Mouse (Mus musculus): Measurements from ENCODE around the gene Arhgap1.

Gene Arhgap1

GRCm38 (mm10) chr2:91696225-91696590 lies 46.5 kb downstream of the Arhgap1 start:
- Histone ChIP-seq H3K36me3 (ENCODE audit: control insufficient read depth, insufficient read depth, low read length, poor library complexity, severe bottlenecking) (peaks cover 4% of the 10 kb centered on the region; the same call in 1 of the 2 replicates), H3K27me3 (ENCODE audit: control insufficient read depth, insufficient read depth, low read length, poor library complexity, severe bottlenecking) (no peaks in the 10 kb centered on the region)
- DNase-seq (ENCODE audit: low read depth, low spot score): no peak

- Histone ChIP-seq H3K36me3 (ENCODE audit: control insufficient read depth, insufficient read depth, low read length, poor library complexity, severe bottlenecking) (peaks cover 4% of the 10 kb centered on the region; the same call in 1 of the 2 replicates), H3K27me3 (ENCODE audit: control insufficient read depth, insufficient read depth, low read length, poor library complexity, severe bottlenecking) (no peaks in the 10 kb centered on the region)
- DNase-seq (ENCODE audit: low read depth, low spot score): no peak
These were observed 49.6 kb downstream of the Arhgap1 start for GRCm38 (mm10) chr2:91699225-91699624.

- DNase-seq (ENCODE audit: low read depth, low spot score): no peak
- H3K36me3 ChIP-seq (ENCODE audit: control insufficient read depth, insufficient read depth, low read length, poor library complexity, severe bottlenecking): no peaks in the 10 kb centered on the region
- no peaks in the 10 kb centered on the region for H3K27me3 ChIP-seq (ENCODE audit: control insufficient read depth, insufficient read depth, low read length, poor library complexity, severe bottlenecking)
These were observed 51.7 kb downstream of the Arhgap1 start for GRCm38 (mm10) chr2:91701366-91701765.

GRCm38 (mm10) chr2:91705736-91706135 lies 56.1 kb downstream of the Arhgap1 start:
- Histone ChIP-seq H3K36me3 (ENCODE audit: control insufficient read depth, insufficient read depth, low read length, poor library complexity, severe bottlenecking) (no peaks in the 10 kb centered on the region; the same call in 1 of the 2 replicates), H3K27me3 (ENCODE audit: control insufficient read depth, insufficient read depth, low read length, poor library complexity, severe bottlenecking) (no peaks in the 10 kb centered on the region)
- no peak for DNase-seq (ENCODE audit: low read depth, low spot score)

GRCm38 (mm10) chr2:91706456-91706855 lies 56.8 kb downstream of the Arhgap1 start:
- no peak for DNase-seq (ENCODE audit: low read depth, low spot score)
- H3K36me3 ChIP-seq (ENCODE audit: control insufficient read depth, insufficient read depth, low read length, poor library complexity, severe bottlenecking): no peaks in the 10 kb centered on the region; the same call in 1 of the 2 replicates
- H3K27me3 ChIP-seq (ENCODE audit: control insufficient read depth, insufficient read depth, low read length, poor library complexity, severe bottlenecking): no peaks in the 10 kb centered on the region

- Histone ChIP-seq H3K27me3 (ENCODE audit: control insufficient read depth, insufficient read depth, low read length, poor library complexity, severe bottlenecking) (no peaks in the 10 kb centered on the region), H3K36me3 (ENCODE audit: control insufficient read depth, insufficient read depth, low read length, poor library complexity, severe bottlenecking) (no peaks in the 10 kb centered on the region; the same call in 1 of the 2 replicates)
- no peak for DNase-seq (ENCODE audit: low read depth, low spot score)
These were observed 58.7 kb downstream of the Arhgap1 start for GRCm38 (mm10) chr2:91708361-91708760.

- peak; percentile 95 for DNase-seq (ENCODE audit: low read depth, low spot score)
- no peaks in the 10 kb centered on the region; the same call in 1 of the 2 replicates for H3K36me3 ChIP-seq (ENCODE audit: control insufficient read depth, insufficient read depth, low read length, poor library complexity, severe bottlenecking)
- no peaks in the 10 kb centered on the region for H3K27me3 ChIP-seq (ENCODE audit: control insufficient read depth, insufficient read depth, low read length, poor library complexity, severe bottlenecking)
These were observed 60.9 kb downstream of the Arhgap1 start, which contains the start of the genes Atg13 and Harbi1 for GRCm38 (mm10) chr2:91710272-91711234. Gene Atg13 (minus strand): TSS chr2:91710576. Gene Harbi1 (plus strand): TSS chr2:91710852.

- Histone ChIP-seq H3K27me3 (ENCODE audit: control insufficient read depth, insufficient read depth, low read length, poor library complexity, severe bottlenecking) (no peaks in the 10 kb centered on the region), H3K36me3 (ENCODE audit: control insufficient read depth, insufficient read depth, low read length, poor library complexity, severe bottlenecking) (peaks cover 2% of the 10 kb centered on the region; the same call in 1 of the 2 replicates)
- no peak for DNase-seq (ENCODE audit: low read depth, low spot score)
These were observed 61.7 kb downstream of the Arhgap1 start for GRCm38 (mm10) chr2:91711256-91711925.

- H3K27me3 ChIP-seq (ENCODE audit: control insufficient read depth, insufficient read depth, low read length, poor library complexity, severe bottlenecking): no peaks in the 10 kb centered on the region
- no peak for DNase-seq (ENCODE audit: low read depth, low spot score)
- H3K36me3 ChIP-seq (ENCODE audit: control insufficient read depth, insufficient read depth, low read length, poor library complexity, severe bottlenecking): 0 out of 2 replicates have a peak, but pooled peaks cover 2% of the 10 kb centered on the region
These were observed 65.3 kb downstream of the Arhgap1 start for GRCm38 (mm10) chr2:91714921-91715320.

GRCm38 (mm10) chr2:91718276-91718675 lies 68.6 kb downstream of the Arhgap1 start:
- Histone ChIP-seq H3K27me3 (ENCODE audit: control insufficient read depth, insufficient read depth, low read length, poor library complexity, severe bottlenecking) (no peaks in the 10 kb centered on the region), H3K36me3 (ENCODE audit: control insufficient read depth, insufficient read depth, low read length, poor library complexity, severe bottlenecking) (0 out of 2 replicates have a peak, but pooled peaks cover 2% of the 10 kb centered on the region)
- DNase-seq (ENCODE audit: low read depth, low spot score): no peak

All from splenic B cell, adult 2 months (primary cell).